Mouse (Mus musculus) kidney, postnatal 0 days (tissue): ENCODE measurements around the gene Gng7. TPM values are rescaled to one million over a fixed set of nuclear protein-coding genes. Genes with fewer than 3 reads are reported as not detected.
A peak's percentile ranks its signal among the peaks of the same experiment; 100 is the strongest.
"Not testable (repeated sequence)": the region's sequence is repeated elsewhere in the genome, so short reads cannot be mapped to it uniquely, and the experiment has no call there.

Source experiments
- ATAC-seq: fragments of 200-750 bp; cut with Nextera tagmentation; replicated peaks from 2 replicates; pipeline ENCODE4 v1.8.0; 2017; ENCODE audit warnings: low read depth, moderate number of reproducible peaks, moderate TSS enrichment, moderate library complexity; ENCODE audit not compliant: low FRiP score
- DNase-seq: peaks from one replicate; pipeline ENCODE4 v3.0.0-alpha.2; 2016; ENCODE audit warnings: low spot score
- H3K27ac ChIP-seq: fragments of 300-500 bp; sonication (generic); 2 replicates; pipeline ENCODE4 v1.5.1; 2014; ENCODE audit warnings: mild to moderate bottlenecking
- H3K27me3 ChIP-seq: fragments of 300-500 bp; sonication (generic); 2 replicates; pipeline ENCODE4 v1.6.1; 2014; ENCODE audit warnings: low read length, mixed read lengths; ENCODE audit not compliant: insufficient read depth
- H3K36me3 ChIP-seq: fragments of 300-500 bp; sonication (generic); 2 replicates; pipeline ENCODE4 v1.6.1; 2014; ENCODE audit warnings: low read length, mixed read lengths; ENCODE audit not compliant: insufficient read depth
- H3K4me1 ChIP-seq: fragments of 300-500 bp; sonication (generic); replicated peaks from 2 replicates; pipeline ENCODE4 v1.6.1; 2014; ENCODE audit warnings: antibody characterized with exemption, low read length, mixed read lengths; ENCODE audit not compliant: insufficient read depth
- H3K4me2 ChIP-seq: fragments of 300-500 bp; sonication (generic); 2 replicates; pipeline ENCODE4 v1.6.1; 2014; ENCODE audit warnings: mild to moderate bottlenecking, low read length, moderate library complexity, mixed read lengths
- H3K4me3 ChIP-seq: fragments of 300-500 bp; sonication (generic); replicated peaks from 2 replicates; pipeline ENCODE4 v1.5.1; 2014; ENCODE audit warnings: low read depth, low read length
- H3K9ac ChIP-seq: fragments of 300-500 bp; sonication (generic); 2 replicates; pipeline ENCODE4 v1.6.1; 2014; ENCODE audit warnings: low read depth, low read length
- H3K9me3 ChIP-seq: fragments of 300-500 bp; sonication (generic); replicated peaks from 2 replicates; pipeline ENCODE4 v1.6.1; 2016; ENCODE audit warnings: low read length, inconsistent platforms, mixed read lengths
- CTCF ChIP-seq: IDR thresholded peaks from 2 replicates; pipeline ENCODE4 v1.5.1; 2016; ENCODE audit warnings: antibody characterized with exemption, low read depth, mild to moderate bottlenecking, moderate library complexity
- WGBS: fragments of 180-500 bp; shearing (Covaris S2); extraction: QIAGEN DNeasy Blood & Tissue Kit; methylation state at CpG from one replicate; pipeline ENCODE4 v1.1.7; 2014; 5-methylcytosine and 5-hydroxymethylcytosine counted together
- polyA plus RNA-seq: library from polyadenylated mRNA; unstranded; fragments of >200 nt; fragmentation: Nextera tagmentation; extraction: Ambion mirVana; gene quantifications from 2 replicates; pipeline ENCODE4 v1.2.1, GENCODE M21; 2015

Gng7 gene
- 3.4 TPM in 2 replicates for polyA plus RNA-seq

GRCm38 (mm10) chr10:81014393-81015384 lies at the start of gene Gng7:
TSS of gene Gng7 (minus strand) at chr10:81014945.
- peak within 1 kb of the TSS; percentile 59 for H3K4me2 ChIP-seq
- no peaks in the 10 kb centered on the region for H3K9me3 ChIP-seq
- DNase-seq (peak; percentile 99), ATAC-seq (peak; percentile 99)
- no peak within 1 kb of the TSS for H3K27ac ChIP-seq
- no peaks in the 10 kb centered on the region; the same call in 1 of the 2 replicates for H3K4me1 ChIP-seq
- peak within 1 kb of the TSS; percentile 32 for H3K4me3 ChIP-seq
- 8% methylated on average over 31 of the region's 31 CpGs for WGBS
- peak within 1 kb of the TSS; percentile 48 for H3K9ac ChIP-seq
- no peak for TF ChIP-seq CTCF
- no peaks in the 10 kb centered on the region for H3K36me3 ChIP-seq
- H3K27me3 ChIP-seq = no peaks in the 10 kb centered on the region

GRCm38 (mm10) chr10:81064519-81064918 lies 49.8 kb upstream of the Gng7 start:
- not testable (repeated sequence) for H3K36me3 ChIP-seq

GRCm38 (mm10) chr10:81062710-81063109 lies 48.0 kb upstream of the Gng7 start:
- Histone ChIP-seq H3K4me2 (no peak overlapping the region), H3K9me3 (no peaks in the 10 kb centered on the region), H3K27ac (no peak overlapping the region), H3K36me3 (no peaks in the 10 kb centered on the region), H3K4me1 (peaks cover 12% of the 10 kb centered on the region; the same call in 1 of the 2 replicates), H3K27me3 (no peaks in the 10 kb centered on the region), H3K4me3 (no peak overlapping the region), H3K9ac (no peak overlapping the region)
- 53% methylated on average over 4 of the region's 4 CpGs for whole genome bisulfite sequencing
- TF ChIP-seq CTCF = no peak
- DNase-seq (no peak), ATAC-seq (no peak)

More at GRCm38 (mm10) chr10:81064519-81064918, 49.8 kb upstream of the Gng7 start:
- H3K4me2 ChIP-seq, H3K9me3 ChIP-seq, H3K4me1 ChIP-seq, DNase-seq, H3K27ac ChIP-seq, H3K9ac ChIP-seq, ATAC-seq, H3K4me3 ChIP-seq, H3K27me3 ChIP-seq: not testable (repeated sequence)
- 87% methylated on average over 8 of the region's 8 CpGs for WGBS

GRCm38 (mm10) chr10:81059603-81060543 lies 45.1 kb upstream of the Gng7 start, which contains the start of gene Sgta:
TSS of gene Sgta (minus strand) at chr10:81060181.
- under 1% methylated on average over 48 of the region's 48 CpGs for WGBS
- Histone ChIP-seq H3K4me3 (peak within 1 kb of the TSS; percentile 86), H3K4me2 (peak within 1 kb of the TSS; percentile 80), H3K36me3 (no peaks in the 10 kb centered on the region), H3K27ac (peak within 1 kb of the TSS; percentile 19; the same call in 1 of the 2 replicates), H3K27me3 (no peaks in the 10 kb centered on the region), H3K4me1 (peaks cover 12% of the 10 kb centered on the region; the same call in 1 of the 2 replicates), H3K9ac (peak within 1 kb of the TSS; percentile 84), H3K9me3 (no peaks in the 10 kb centered on the region)
- ATAC-seq = peak; percentile 95
- TF ChIP-seq CTCF = no peak
- peak; percentile 100 for DNase-seq

- no peak overlapping the region for H3K27ac ChIP-seq
- peak overlapping the region; percentile 86; the same call in 1 of the 2 replicates for H3K4me3 ChIP-seq
- ATAC-seq (no peak), DNase-seq (no peak)
- no peaks in the 10 kb centered on the region for H3K9me3 ChIP-seq
- H3K9ac ChIP-seq = peak overlapping the region; percentile 84; the same call in 1 of the 2 replicates
- 83% methylated on average over 6 of the region's 6 CpGs for WGBS
- H3K4me2 ChIP-seq = peak overlapping the region; percentile 80
- no peak for TF ChIP-seq CTCF
- H3K4me1 ChIP-seq = peaks cover 12% of the 10 kb centered on the region; the same call in 1 of the 2 replicates
- H3K36me3 ChIP-seq = no peaks in the 10 kb centered on the region
- no peaks in the 10 kb centered on the region for H3K27me3 ChIP-seq
Measured at GRCm38 (mm10) chr10:81058896-81059295, 44.2 kb upstream of the Gng7 start.
